Mouse (Mus musculus): Measurements from ENCODE around the gene Cspg5. TPM values are rescaled to one million over a fixed set of nuclear protein-coding genes. Genes with fewer than 3 reads are reported as not detected.

Cspg5 gene
- polyA plus RNA-seq, 1 experiment, result 0.72 TPM

DNA sequence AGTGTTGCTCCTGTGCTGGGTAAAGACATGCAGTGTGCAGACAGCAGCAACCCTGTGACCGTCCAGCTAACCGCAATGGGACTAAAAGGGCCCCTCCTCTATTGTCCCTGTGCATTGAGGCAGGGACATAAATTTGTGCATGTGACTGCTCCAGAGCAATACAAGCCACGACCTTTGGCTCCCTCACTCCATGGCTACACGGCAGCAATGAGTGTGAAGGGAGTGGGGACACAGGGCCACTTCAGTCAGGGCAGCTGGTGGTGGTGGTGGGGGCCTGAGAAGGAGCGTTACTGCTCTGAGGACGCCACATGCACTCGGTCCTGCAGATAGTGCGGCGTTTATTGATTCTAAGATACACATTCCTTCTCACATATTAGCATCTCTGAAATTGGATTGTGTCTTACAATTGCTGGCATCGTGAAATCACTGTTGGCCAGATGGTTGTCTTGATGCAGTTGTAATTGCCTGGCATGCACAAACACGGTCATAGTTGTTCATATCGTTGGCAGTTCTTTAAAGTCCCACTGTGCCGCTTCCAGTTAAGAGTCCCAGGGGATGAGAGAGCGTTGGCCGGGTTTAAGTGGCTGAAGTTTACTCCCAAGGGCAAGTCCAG lies 11.9 kb downstream of the Cspg5 start:
- WGBS, result 43% methylated on average over 15 of the region's 15 CpGs
- Histone ChIP-seq H3K4me1 (ENCODE audit: control insufficient read depth, insufficient read depth, insufficient read length, low read length) (peaks cover 3% of the 10 kb centered on the region; the same call in 1 of the 2 replicates), H3K27me3 (ENCODE audit: control insufficient read depth, insufficient read depth, low read length) (no peaks in the 10 kb centered on the region), H3K27ac (ENCODE audit: insufficient read depth, low read depth, low read length) (no peak overlapping the region), H3K36me3 (ENCODE audit: control insufficient read depth, insufficient read depth, low read length) (no peaks in the 10 kb centered on the region), H3K4me3 (ENCODE audit: low read depth, low read length) (no peak overlapping the region)
- no peak for TF ChIP-seq POLR2A (IDR thresholded peaks at IDR 0.05; ENCODE audit: low read depth, low read length)
- no peak for TF ChIP-seq CTCF (IDR thresholded peaks at IDR 0.05; ENCODE audit: extremely low read depth, insufficient read length, insufficient replicate concordance, low read depth, low read length)

- H3K36me3 ChIP-seq (ENCODE audit: control insufficient read depth, insufficient read depth, low read length), result no peaks in the 10 kb centered on the region
- no peaks in the 10 kb centered on the region for H3K27me3 ChIP-seq (ENCODE audit: control insufficient read depth, insufficient read depth, low read length)
- H3K27ac ChIP-seq (ENCODE audit: insufficient read depth, low read depth, low read length), result no peak overlapping the region
- TF ChIP-seq CTCF (IDR thresholded peaks at IDR 0.05; ENCODE audit: extremely low read depth, insufficient read length, insufficient replicate concordance, low read depth, low read length), result no peak
- no peak for TF ChIP-seq POLR2A (IDR thresholded peaks at IDR 0.05; ENCODE audit: low read depth, low read length)
- 78% methylated on average over 6 of the region's 6 CpGs for WGBS
- H3K4me1 ChIP-seq (ENCODE audit: control insufficient read depth, insufficient read depth, insufficient read length, low read length), result peaks cover 3% of the 10 kb centered on the region; the same call in 1 of the 2 replicates
- H3K4me3 ChIP-seq (ENCODE audit: low read depth, low read length), result no peak overlapping the region
Measured at GRCm38 (mm10) chr9:110258646-110259045, 15.1 kb downstream of the Cspg5 start.

- WGBS, result 83% methylated on average over 3 of the region's 3 CpGs
- no peak for TF ChIP-seq POLR2A (IDR thresholded peaks at IDR 0.05; ENCODE audit: low read depth, low read length)
- no peak for TF ChIP-seq CTCF (IDR thresholded peaks at IDR 0.05; ENCODE audit: extremely low read depth, insufficient read length, insufficient replicate concordance, low read depth, low read length)
- no peak overlapping the region for H3K27ac ChIP-seq (ENCODE audit: insufficient read depth, low read depth, low read length)
Measured at GRCm38 (mm10) chr9:110259118-110259517, 15.5 kb downstream of the Cspg5 start.

DNA sequence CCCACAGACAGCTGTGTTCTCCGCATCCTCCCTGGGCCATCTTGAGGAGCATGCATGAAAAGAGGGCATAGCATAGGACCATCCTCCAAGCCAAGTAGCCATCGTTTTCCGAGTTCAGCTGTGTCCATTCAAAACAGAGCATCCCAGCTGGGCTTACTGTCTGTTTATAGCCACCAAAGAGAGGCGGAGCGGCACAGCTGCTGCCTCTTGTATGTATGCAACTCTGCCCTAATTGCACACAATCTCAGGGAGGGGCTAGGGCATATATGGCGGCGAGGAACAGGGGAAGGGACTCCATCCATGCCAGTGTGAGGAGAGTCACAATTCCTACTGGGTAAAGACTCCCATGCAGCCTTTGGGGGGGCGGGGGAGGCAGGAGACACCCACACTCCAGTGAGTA lies 19.6 kb downstream of the Cspg5 start:
- H3K27me3 ChIP-seq (ENCODE audit: control insufficient read depth, insufficient read depth, low read length), result no peaks in the 10 kb centered on the region
- WGBS, result 75% methylated on average over 8 of the region's 8 CpGs
- H3K4me1 ChIP-seq (ENCODE audit: control insufficient read depth, insufficient read depth, insufficient read length, low read length), result no peaks in the 10 kb centered on the region
- TF ChIP-seq CTCF (IDR thresholded peaks at IDR 0.05; ENCODE audit: extremely low read depth, insufficient read length, insufficient replicate concordance, low read depth, low read length) (no peak), POLR2A (IDR thresholded peaks at IDR 0.05; ENCODE audit: low read depth, low read length) (no peak)
- no peak overlapping the region for H3K4me3 ChIP-seq (ENCODE audit: low read depth, low read length)
- no peak overlapping the region for H3K27ac ChIP-seq (ENCODE audit: insufficient read depth, low read depth, low read length)
- no peaks in the 10 kb centered on the region for H3K36me3 ChIP-seq (ENCODE audit: control insufficient read depth, insufficient read depth, low read length)

More at GRCm38 (mm10) chr9:110259118-110259517, 15.5 kb downstream of the Cspg5 start:
- Histone ChIP-seq H3K4me3 (ENCODE audit: low read depth, low read length) (no peak overlapping the region), H3K36me3 (ENCODE audit: control insufficient read depth, insufficient read depth, low read length) (no peaks in the 10 kb centered on the region), H3K27me3 (ENCODE audit: control insufficient read depth, insufficient read depth, low read length) (no peaks in the 10 kb centered on the region), H3K4me1 (ENCODE audit: control insufficient read depth, insufficient read depth, insufficient read length, low read length) (peaks cover 3% of the 10 kb centered on the region; the same call in 1 of the 2 replicates)

GRCm38 (mm10) chr9:110264991-110265390 lies 21.4 kb downstream of the Cspg5 start:
- no peak overlapping the region for H3K27ac ChIP-seq (ENCODE audit: insufficient read depth, low read depth, low read length)
- WGBS, result 84% methylated on average over 9 of the region's 9 CpGs

DNA sequence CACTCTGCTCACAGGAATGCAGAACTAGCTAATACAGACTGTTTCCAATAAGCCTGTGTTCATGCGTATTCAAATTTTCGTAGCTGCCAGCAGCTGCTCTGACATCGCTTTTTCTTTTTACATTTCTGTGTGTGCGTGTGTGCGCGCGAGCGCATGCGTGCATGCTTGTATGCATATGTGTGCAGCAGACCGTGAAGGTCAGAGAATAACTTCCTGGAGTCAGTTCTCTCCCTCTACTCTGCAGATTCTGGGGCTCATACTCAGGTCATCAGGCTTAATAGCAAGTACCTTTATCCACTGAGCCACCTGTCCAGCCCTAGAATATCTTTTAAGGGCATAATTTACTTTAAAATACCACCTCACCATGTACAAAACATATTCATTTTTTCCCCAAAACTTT lies 24.8 kb downstream of the Cspg5 start:
- H3K27me3 ChIP-seq (ENCODE audit: control insufficient read depth, insufficient read depth, low read length), result no peaks in the 10 kb centered on the region
- TF ChIP-seq CTCF (IDR thresholded peaks at IDR 0.05; ENCODE audit: extremely low read depth, insufficient read length, insufficient replicate concordance, low read depth, low read length), result no peak
- TF ChIP-seq POLR2A (IDR thresholded peaks at IDR 0.05; ENCODE audit: low read depth, low read length), result no peak
- H3K4me1 ChIP-seq (ENCODE audit: control insufficient read depth, insufficient read depth, insufficient read length, low read length), result no peaks in the 10 kb centered on the region
- H3K36me3 ChIP-seq (ENCODE audit: control insufficient read depth, insufficient read depth, low read length), result no peaks in the 10 kb centered on the region
- WGBS, result 92% methylated on average over 10 of the region's 10 CpGs
- H3K4me3 ChIP-seq (ENCODE audit: low read depth, low read length), result no peak overlapping the region
- no peak overlapping the region for H3K27ac ChIP-seq (ENCODE audit: insufficient read depth, low read depth, low read length)

More at GRCm38 (mm10) chr9:110264991-110265390, 21.4 kb downstream of the Cspg5 start:
- Histone ChIP-seq H3K27me3 (ENCODE audit: control insufficient read depth, insufficient read depth, low read length) (no peaks in the 10 kb centered on the region), H3K4me1 (ENCODE audit: control insufficient read depth, insufficient read depth, insufficient read length, low read length) (no peaks in the 10 kb centered on the region), H3K4me3 (ENCODE audit: low read depth, low read length) (no peak overlapping the region), H3K36me3 (ENCODE audit: control insufficient read depth, insufficient read depth, low read length) (no peaks in the 10 kb centered on the region)
- TF ChIP-seq CTCF (IDR thresholded peaks at IDR 0.05; ENCODE audit: extremely low read depth, insufficient read length, insufficient replicate concordance, low read depth, low read length), result no peak
- TF ChIP-seq POLR2A (IDR thresholded peaks at IDR 0.05; ENCODE audit: low read depth, low read length), result no peak

GRCm38 (mm10) chr9:110272330-110272729 lies 28.7 kb downstream of the Cspg5 start:
- Histone ChIP-seq H3K4me3 (ENCODE audit: low read depth, low read length) (no peak overlapping the region), H3K27ac (ENCODE audit: insufficient read depth, low read depth, low read length) (no peak overlapping the region), H3K27me3 (ENCODE audit: control insufficient read depth, insufficient read depth, low read length) (no peaks in the 10 kb centered on the region), H3K36me3 (ENCODE audit: control insufficient read depth, insufficient read depth, low read length) (no peaks in the 10 kb centered on the region), H3K4me1 (ENCODE audit: control insufficient read depth, insufficient read depth, insufficient read length, low read length) (no peaks in the 10 kb centered on the region)
- WGBS, result 93% methylated on average over 3 of the region's 3 CpGs
- TF ChIP-seq CTCF (IDR thresholded peaks at IDR 0.05; ENCODE audit: extremely low read depth, insufficient read length, insufficient replicate concordance, low read depth, low read length), result no peak
- no peak for TF ChIP-seq POLR2A (IDR thresholded peaks at IDR 0.05; ENCODE audit: low read depth, low read length)
